In the genomic region with DNA sequence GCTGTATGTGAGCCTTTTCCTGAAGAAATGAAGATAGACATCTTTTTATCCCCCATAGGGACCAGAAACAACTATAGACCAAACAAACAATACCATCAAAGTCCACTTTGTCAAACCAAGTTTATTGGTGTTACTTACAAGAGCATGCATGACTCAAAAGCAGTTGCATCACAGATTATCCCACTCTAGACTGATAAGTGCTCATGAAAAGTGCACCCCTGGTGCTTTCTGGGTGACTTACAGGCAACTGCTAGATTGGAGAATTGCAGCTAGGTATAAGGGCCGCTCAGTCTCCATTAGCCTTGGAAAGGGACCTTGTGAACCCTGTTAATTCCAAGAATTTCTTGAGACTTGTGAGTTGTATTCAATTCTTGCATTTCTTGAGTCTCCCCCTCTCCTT, we compare ENCODE assay signal across 20 mouse cellular contexts.
"Had no signal": no experiment of that assay in that cellular context is flagged by ENCODE, and none has a peak within 500 bp of the region (broad histone marks: within the 10 kb centered on the region; RNA-seq: fewer than 3 reads in every experiment).

No protein-coding gene starts in this region.

- H3K36me3 ChIP-seq: midbrain, embryonic 12.5 days; neural tube, embryonic 13.5 days; neural tube, embryonic 15.5 days had no signal

- H3K4me2 ChIP-seq: lung, embryonic 14.5 days; midbrain, embryonic 12.5 days; neural tube, embryonic 13.5 days; neural tube, embryonic 15.5 days had no signal

- H3K4me1 ChIP-seq: midbrain, embryonic 12.5 days; neural tube, embryonic 13.5 days; neural tube, embryonic 15.5 days had no signal

- H3K27me3 ChIP-seq: megakaryocyte, embryonic 14.5 days; midbrain, embryonic 12.5 days; neural tube, embryonic 13.5 days; neural tube, embryonic 15.5 days had no signal

- H3K9ac ChIP-seq: liver, embryonic 14.5 days; lung, embryonic 14.5 days; midbrain, embryonic 12.5 days; neural tube, embryonic 13.5 days; neural tube, embryonic 15.5 days had no signal

- H3K27ac ChIP-seq: liver, embryonic 14.5 days; midbrain, embryonic 12.5 days; neural tube, embryonic 13.5 days; neural tube, embryonic 15.5 days had no signal

- H3K9me3 ChIP-seq: megakaryocyte, embryonic 14.5 days; midbrain, embryonic 12.5 days; neural tube, embryonic 13.5 days; neural tube, embryonic 15.5 days had no signal

- ATAC-seq: midbrain, embryonic 16.5 days had no signal

- DNase-seq: lung, adult 18-20 months; lung, embryonic 14.5 days; lung, postnatal 10 days; lung, postnatal 4 days; midbrain, embryonic 14.5 days; retina, postnatal 1 day; right cerebral cortex, adult 18-20 months; right cerebral cortex, postnatal 25 days; right cerebral cortex, postnatal 4 days; spleen, adult 18-20 months; thymus, adult 18-20 months; thymus, postnatal 14 days; thymus, postnatal 36 days had no signal

- H3K4me3 ChIP-seq: megakaryocyte, embryonic 14.5 days; midbrain, embryonic 12.5 days; myocyte; neural tube, embryonic 13.5 days; neural tube, embryonic 15.5 days had no signal
